Mouse (Mus musculus): Measurements from ENCODE around the gene Rap1b. TPM values are rescaled to one million over a fixed set of nuclear protein-coding genes. Genes with fewer than 3 reads are reported as not detected.
"Not testable (repeated sequence)": the region's sequence is repeated elsewhere in the genome, so short reads cannot be mapped to it uniquely, and the experiment has no call there.

The Rap1b gene
- 144 and 146 TPM in 2 replicates for polyA plus RNA-seq (2016; fragmentation: Nextera tagmentation; extraction: Ambion mirVana)

DNA sequence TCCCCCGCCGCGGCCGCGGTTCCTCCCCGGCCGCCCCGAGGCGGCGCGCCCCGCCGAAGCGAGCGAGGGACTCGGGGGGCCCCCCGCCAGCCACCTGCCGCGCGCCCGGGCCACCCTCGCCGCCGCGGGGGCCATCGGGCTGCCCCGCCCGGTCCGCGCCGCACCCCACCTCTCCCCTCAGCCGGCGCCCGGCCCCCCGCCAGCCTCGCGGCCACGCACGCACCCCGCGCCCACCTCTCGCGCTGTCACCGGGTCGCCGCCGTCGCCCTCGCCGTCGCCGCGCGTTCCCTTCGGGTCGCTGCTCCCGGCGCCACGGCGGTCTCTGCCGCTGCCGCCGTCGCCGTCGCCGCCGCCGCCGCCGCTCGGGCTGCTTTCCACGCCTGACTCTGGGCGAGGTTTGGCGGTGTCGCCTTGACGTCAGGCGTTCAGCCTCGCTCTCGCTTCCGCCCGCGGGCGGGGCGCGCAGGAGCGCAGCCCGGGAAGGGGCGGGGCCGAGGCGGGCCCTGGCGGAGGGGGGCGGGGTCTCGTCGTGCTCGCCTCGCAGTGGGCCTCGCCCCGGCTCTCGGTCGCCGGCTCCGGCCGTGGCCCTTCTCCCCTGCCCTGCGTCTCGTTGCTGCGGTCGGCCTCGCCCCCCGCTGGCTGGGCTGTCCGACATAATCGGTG, at the start of gene Rap1b:
Rap1b (minus strand) TSS at position 439 of the 663 bp plus-strand sequence.
- Histone ChIP-seq H3K27ac (replicated peaks) (peak within 1 kb of the TSS; percentile 97), H3K4me3 (peak within 1 kb of the TSS; percentile 74), H3K27me3 (ENCODE audit: low read depth, poor library complexity, severe bottlenecking) (no peaks in the 10 kb centered on the region; the same call in 1 of the 2 replicates), H3K36me3 (no peaks in the 10 kb centered on the region), H3K9me3 (replicated peaks) (no peaks in the 10 kb centered on the region), H3K4me1 (peaks cover 29% of the 10 kb centered on the region)
- peak; percentile 95 for DNase-seq (ENCODE audit: low spot score)
- WGBS = under 1% methylated on average over 111 of the region's 112 CpGs

DNA sequence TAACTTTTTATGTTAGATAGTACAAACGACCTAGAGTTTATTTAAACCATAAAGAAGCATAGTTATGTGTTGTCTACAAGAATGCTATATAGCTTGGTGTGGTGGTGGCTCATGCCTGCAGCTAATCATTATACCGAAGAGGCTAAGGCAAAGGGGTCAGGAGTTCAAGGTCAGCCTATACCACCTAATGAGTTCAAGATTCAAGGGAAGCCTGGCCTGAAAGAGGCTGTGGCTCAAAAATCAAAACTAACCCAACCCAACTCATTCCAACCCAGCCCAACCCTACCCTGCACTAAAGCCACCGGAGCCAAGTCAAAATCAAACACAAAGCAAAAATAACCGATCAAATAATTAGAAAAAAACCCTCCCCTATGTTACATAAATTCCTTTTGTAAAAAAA, 49.4 kb upstream of the Rap1b start:
- 85% methylated on average over 4 of the region's 4 CpGs for WGBS
- no peak for DNase-seq (ENCODE audit: low spot score)
- H3K36me3 ChIP-seq = no peaks in the 10 kb centered on the region

DNA sequence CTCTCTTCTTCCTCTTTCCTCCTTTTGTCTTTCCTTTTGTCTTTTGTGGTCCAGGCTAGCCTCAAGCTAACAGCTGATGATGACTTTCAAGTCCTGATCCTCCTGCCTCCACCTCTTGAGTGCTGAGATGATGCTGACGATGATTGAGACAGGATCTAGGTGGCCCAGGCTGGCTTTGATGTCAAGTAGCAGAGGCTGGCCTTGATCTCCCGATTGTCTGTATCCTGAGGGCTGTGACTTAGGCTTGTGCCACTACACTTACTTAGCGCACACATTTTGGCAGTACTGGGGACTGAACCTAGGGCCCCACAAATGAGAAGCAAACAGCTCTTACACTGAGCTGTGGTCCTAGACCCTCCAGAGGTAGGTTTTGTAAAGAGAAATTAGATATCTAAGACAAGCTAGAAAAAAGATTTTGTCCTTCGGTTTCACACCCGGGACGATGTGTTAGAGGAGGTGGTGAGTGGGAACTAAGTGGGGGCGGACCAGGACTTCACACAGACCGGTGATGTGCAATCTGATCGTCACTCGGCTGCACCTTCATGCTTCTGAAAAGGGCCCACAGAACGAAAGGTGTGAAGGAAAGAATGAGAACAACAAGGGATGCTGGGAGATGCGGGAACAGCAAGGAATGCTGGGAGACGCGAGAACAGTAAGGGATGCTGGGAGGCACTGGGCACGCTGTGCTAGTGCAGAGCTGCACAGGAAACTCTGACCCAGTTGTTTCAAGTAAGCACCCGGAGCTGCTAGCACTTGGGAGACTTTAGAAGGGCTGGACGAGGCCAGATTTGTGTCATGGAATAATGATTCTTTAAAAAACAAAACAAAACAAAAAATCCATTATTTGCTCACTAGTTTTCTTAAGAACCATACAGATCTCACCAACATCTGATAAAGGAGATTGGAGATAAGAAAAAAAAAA, 48.5 kb upstream of the Rap1b start:
- no peak overlapping the region for H3K4me3 ChIP-seq
- no peaks in the 10 kb centered on the region for H3K36me3 ChIP-seq
- H3K27me3 ChIP-seq (ENCODE audit: low read depth, poor library complexity, severe bottlenecking) = no peaks in the 10 kb centered on the region
- no peak overlapping the region for H3K27ac ChIP-seq (replicated peaks)
- WGBS = 92% methylated on average over 17 of the region's 17 CpGs
- no peak for DNase-seq (ENCODE audit: low spot score)
- no peaks in the 10 kb centered on the region for H3K9me3 ChIP-seq (replicated peaks)
- peaks cover 6% of the 10 kb centered on the region; the same call in 1 of the 2 replicates for H3K4me1 ChIP-seq

More for the DNA sequence above, 49.4 kb upstream of the Rap1b start:
- H3K9me3 ChIP-seq (replicated peaks) = no peaks in the 10 kb centered on the region
- no peak overlapping the region for H3K27ac ChIP-seq (replicated peaks)
- H3K27me3 ChIP-seq (ENCODE audit: low read depth, poor library complexity, severe bottlenecking) = no peaks in the 10 kb centered on the region
- H3K4me3 ChIP-seq = no peak overlapping the region
- H3K4me1 ChIP-seq = 0 out of 2 replicates have a peak, but pooled peaks cover 5% of the 10 kb centered on the region

DNA sequence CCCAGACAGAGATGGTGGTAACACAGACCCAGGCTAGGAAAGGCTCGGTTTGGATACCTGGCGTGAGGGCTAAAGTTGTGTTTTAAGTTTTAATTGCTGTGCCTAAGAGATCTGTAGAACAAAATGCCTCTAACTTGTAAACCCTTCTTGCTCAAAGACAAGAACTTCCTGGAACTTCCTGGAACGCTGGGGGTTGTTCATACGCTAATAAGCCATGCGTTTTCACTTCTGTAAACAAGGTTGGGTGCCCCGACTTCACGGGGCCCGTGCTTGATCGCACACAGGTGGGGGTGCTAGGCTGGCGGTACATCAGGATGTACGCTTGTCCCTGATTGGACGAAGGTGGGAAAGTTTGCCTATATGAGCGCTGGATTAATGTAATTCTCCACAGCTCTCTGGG, 47.3 kb upstream of the Rap1b start:
- not testable (repeated sequence) for H3K4me1 ChIP-seq; H3K9me3 ChIP-seq (replicated peaks); H3K36me3 ChIP-seq; H3K27ac ChIP-seq (replicated peaks); DNase-seq (ENCODE audit: low spot score); H3K4me3 ChIP-seq; H3K27me3 ChIP-seq (ENCODE audit: low read depth, poor library complexity, severe bottlenecking)
- WGBS = 54% methylated on average over 13 of the region's 13 CpGs

DNA sequence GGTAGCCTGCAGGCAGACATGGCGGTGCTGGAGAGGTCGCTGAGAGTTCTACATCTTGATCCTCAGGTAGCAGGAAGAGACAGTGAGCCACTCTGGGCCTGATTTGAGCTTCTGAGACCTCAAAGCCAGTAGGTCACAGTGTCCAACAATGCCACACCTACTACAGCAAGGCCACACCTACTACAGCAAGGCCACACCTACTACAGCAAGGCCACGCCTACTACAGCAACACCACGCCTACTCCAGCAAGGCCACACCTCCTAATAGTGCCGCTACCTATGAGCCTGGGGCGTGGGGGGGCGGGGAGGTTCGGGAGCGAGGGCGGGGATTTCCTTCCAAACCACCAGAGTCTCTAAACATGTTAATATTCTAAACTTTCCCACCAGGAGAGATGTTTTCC, 45.5 kb upstream of the Rap1b start:
- Histone ChIP-seq H3K27me3 (ENCODE audit: low read depth, poor library complexity, severe bottlenecking) (no peaks in the 10 kb centered on the region), H3K9me3 (replicated peaks) (no peaks in the 10 kb centered on the region), H3K27ac (replicated peaks) (no peak overlapping the region), H3K4me1 (peaks cover 5% of the 10 kb centered on the region; the same call in 1 of the 2 replicates), H3K36me3 (no peaks in the 10 kb centered on the region), H3K4me3 (no peak overlapping the region)
- WGBS = 88% methylated on average over 10 of the region's 10 CpGs
- no peak for DNase-seq (ENCODE audit: low spot score)

DNA sequence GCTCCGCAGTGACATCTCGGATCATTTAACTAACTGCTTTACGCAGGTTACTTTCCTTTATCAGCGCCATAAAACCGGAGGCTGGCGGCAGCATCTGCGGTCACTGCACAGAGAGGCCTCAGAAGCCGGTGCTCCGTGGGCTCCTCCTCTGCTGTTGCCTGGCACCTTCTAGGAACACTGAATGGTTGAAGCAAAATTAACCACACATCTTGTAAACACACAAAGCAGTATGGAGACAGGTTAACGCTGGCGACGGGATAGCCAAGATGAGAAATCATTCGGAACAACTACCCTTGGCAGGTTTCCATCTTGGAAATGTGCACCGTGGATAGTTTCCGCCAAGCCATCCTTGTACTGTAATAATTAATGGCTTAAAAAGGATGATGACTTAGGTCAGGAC, 43.0 kb upstream of the Rap1b start:
- no peaks in the 10 kb centered on the region for H3K9me3 ChIP-seq (replicated peaks)
- WGBS = 92% methylated on average over 15 of the region's 15 CpGs
- no peaks in the 10 kb centered on the region for H3K36me3 ChIP-seq
- no peak overlapping the region for H3K4me3 ChIP-seq
- H3K4me1 ChIP-seq = peaks cover 5% of the 10 kb centered on the region; the same call in 1 of the 2 replicates
- no peak overlapping the region for H3K27ac ChIP-seq (replicated peaks)
- no peak for DNase-seq (ENCODE audit: low spot score)
- no peaks in the 10 kb centered on the region for H3K27me3 ChIP-seq (ENCODE audit: low read depth, poor library complexity, severe bottlenecking)

DNA sequence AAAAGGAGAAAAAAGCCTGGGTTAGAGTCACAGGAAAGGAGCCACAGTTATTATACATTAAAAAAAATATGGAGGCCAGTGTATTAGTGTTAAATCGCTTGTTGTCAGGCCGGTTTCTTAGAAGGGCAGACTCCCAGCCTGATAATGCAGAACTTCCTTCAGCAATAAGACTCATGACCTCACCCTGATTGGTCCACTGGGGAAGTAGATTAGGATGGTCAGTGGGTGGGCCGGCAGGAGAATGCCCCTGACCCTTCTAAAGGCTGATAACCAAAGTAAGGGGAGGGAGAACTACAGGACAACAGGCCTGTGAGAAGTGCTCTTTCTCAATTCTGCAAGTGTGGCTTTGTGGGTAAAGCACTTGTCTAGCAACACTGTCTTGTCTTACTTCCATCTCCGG, 39.5 kb upstream of the Rap1b start:
- H3K4me3 ChIP-seq = no peak overlapping the region
- H3K27ac ChIP-seq (replicated peaks) = no peak overlapping the region
- WGBS = 62% methylated on average over 4 of the region's 4 CpGs
- H3K9me3 ChIP-seq (replicated peaks) = no peaks in the 10 kb centered on the region
- peaks cover 5% of the 10 kb centered on the region; the same call in 1 of the 2 replicates for H3K4me1 ChIP-seq
- no peaks in the 10 kb centered on the region for H3K27me3 ChIP-seq (ENCODE audit: low read depth, poor library complexity, severe bottlenecking)
- no peaks in the 10 kb centered on the region for H3K36me3 ChIP-seq
- DNase-seq (ENCODE audit: low spot score) = no peak

DNA sequence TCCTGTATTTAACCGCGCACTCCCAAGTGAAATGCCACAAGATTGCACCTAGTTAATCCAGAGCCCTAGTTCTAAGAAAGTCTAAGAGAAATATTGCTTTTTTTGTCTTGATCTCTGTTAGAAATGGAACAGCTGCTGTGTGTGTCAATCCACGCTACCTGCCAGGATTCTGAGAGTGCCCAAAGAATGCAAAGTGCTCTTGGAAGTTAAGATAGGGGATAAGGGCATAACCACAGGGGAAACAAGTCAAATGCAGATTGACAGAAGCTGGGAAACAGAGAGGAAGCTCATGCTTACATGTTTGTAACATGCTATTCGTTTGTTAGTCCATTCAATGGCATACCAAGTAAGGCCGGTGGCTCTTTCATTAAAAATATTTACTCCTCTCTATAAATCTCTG, 38.9 kb upstream of the Rap1b start:
- Histone ChIP-seq H3K36me3 (no peaks in the 10 kb centered on the region), H3K27me3 (ENCODE audit: low read depth, poor library complexity, severe bottlenecking) (no peaks in the 10 kb centered on the region), H3K27ac (replicated peaks) (no peak overlapping the region), H3K9me3 (replicated peaks) (no peaks in the 10 kb centered on the region), H3K4me3 (no peak overlapping the region), H3K4me1 (peaks cover 5% of the 10 kb centered on the region; the same call in 1 of the 2 replicates)
- no peak for DNase-seq (ENCODE audit: low spot score)
- WGBS = 92% methylated on average over 5 of the region's 5 CpGs

DNA sequence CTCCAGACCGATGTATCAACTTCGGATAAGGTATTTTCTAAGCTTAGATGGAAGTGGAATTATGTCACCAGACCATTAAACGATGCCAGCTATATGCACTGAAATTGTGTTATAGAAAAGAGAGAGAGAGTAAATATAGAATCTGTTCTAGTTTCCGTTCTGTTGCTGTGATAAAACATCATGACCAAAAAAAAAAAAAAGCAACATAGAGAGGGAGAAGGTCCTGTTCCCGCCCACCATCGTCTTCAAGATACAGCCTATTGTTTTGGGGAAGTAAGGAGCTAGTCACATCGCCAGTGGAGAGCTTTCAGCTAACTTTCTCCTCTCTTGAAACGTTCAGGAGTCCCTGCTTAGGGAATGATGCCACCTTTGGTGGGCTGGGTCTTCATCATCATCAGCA, 37.6 kb upstream of the Rap1b start:
- Histone ChIP-seq H3K4me3 (no peak overlapping the region), H3K27ac (replicated peaks) (no peak overlapping the region), H3K4me1 (no peaks in the 10 kb centered on the region), H3K36me3 (no peaks in the 10 kb centered on the region), H3K27me3 (ENCODE audit: low read depth, poor library complexity, severe bottlenecking) (no peaks in the 10 kb centered on the region), H3K9me3 (replicated peaks) (no peaks in the 10 kb centered on the region)
- 92% methylated on average over 8 of the region's 8 CpGs for WGBS
- no peak for DNase-seq (ENCODE audit: low spot score)

DNA sequence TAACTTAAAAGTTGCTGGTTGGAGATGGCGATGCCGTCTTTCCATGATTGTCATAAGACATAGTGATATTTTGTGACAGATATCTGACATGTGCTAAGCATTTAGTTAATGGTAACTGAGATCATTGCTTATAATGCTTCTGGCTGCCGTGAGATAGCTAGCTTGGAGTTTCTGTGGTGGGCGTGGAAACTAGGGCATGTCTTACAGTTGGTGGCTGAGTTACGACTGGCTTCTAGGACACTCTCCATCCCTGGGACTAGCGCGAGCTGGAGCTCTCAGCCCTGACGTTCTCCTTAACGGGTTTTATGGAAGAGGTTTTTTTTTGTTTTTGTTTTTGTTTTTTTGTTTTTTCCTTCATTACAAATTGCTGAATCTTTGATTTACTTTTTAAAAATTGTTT, 32.8 kb upstream of the Rap1b start:
- Histone ChIP-seq H3K27me3 (ENCODE audit: low read depth, poor library complexity, severe bottlenecking) (no peaks in the 10 kb centered on the region), H3K9me3 (replicated peaks) (no peaks in the 10 kb centered on the region), H3K36me3 (no peaks in the 10 kb centered on the region), H3K27ac (replicated peaks) (no peak overlapping the region), H3K4me1 (no peaks in the 10 kb centered on the region), H3K4me3 (no peak overlapping the region)
- 90% methylated on average over 9 of the region's 9 CpGs for WGBS
- DNase-seq (ENCODE audit: low spot score) = no peak

DNA sequence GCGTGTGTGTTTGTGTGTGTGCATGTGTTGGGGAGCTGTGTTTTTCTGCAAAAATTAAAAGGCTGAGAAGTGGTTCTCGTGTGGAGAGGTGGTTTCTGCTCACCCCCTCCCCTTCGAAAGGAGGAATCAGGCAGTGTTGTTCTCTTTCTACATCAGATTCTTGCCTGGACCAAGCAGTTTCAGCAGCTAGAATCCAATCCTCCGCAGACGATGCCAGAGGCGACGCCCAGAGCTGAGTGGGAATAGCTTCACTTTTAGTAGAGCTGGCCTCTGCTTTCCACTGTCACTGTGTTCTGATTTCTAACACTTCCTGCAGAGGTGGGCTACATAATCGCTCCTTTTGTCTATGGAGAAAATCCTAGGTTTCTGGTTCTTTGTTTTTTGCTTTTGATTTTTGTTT, 31.0 kb upstream of the Rap1b start:
- no peak overlapping the region for H3K4me3 ChIP-seq
- no peak overlapping the region for H3K27ac ChIP-seq (replicated peaks)
- H3K27me3 ChIP-seq (ENCODE audit: low read depth, poor library complexity, severe bottlenecking) = no peaks in the 10 kb centered on the region
- WGBS = 86% methylated on average over 8 of the region's 8 CpGs
- DNase-seq (ENCODE audit: low spot score) = no peak
- no peaks in the 10 kb centered on the region for H3K9me3 ChIP-seq (replicated peaks)
- no peaks in the 10 kb centered on the region for H3K36me3 ChIP-seq
- no peaks in the 10 kb centered on the region for H3K4me1 ChIP-seq

DNA sequence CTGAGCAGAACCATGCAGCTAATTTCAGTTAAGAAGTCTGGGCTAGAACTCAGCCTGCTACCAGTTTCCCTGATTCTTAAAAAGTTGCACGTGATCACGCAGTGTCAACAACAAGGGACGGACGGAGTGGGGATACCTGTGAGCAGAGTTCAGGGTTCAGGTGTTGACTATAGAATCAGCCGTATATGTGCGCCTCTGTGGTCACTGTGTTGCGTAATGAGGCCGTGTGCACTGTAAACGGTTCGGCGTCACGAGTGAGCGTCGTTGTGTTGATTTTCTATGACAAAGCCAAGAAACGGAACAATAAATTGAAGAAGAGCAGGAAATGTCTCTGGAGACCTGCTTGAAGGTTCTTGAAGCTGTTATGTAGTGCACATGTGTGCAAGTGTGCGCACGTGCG, 30.6 kb upstream of the Rap1b start:
- DNase-seq (ENCODE audit: low spot score) = no peak
- Histone ChIP-seq H3K36me3 (no peaks in the 10 kb centered on the region), H3K4me1 (no peaks in the 10 kb centered on the region), H3K27me3 (ENCODE audit: low read depth, poor library complexity, severe bottlenecking) (no peaks in the 10 kb centered on the region), H3K27ac (replicated peaks) (no peak overlapping the region), H3K4me3 (no peak overlapping the region), H3K9me3 (replicated peaks) (no peaks in the 10 kb centered on the region)
- WGBS = 95% methylated on average over 18 of the region's 18 CpGs

DNA sequence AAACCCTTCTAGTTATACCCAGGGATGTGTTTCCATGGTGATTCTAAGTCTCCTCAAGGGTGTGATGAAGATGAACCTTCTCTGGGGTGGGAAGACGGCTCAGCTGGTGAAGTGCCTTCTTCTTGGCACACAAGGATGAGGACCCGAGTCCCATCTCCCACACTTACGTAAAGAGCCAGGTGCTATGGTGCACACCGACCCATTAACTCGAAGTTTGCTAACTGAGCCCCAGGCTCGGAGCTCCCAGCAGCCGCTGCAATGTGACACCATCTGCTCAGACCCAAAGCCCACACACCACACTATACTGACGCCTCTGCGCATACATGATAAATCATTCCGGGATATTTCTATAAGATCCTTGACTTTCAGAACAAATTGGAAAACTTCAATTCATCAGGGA, 29.1 kb upstream of the Rap1b start:
- no peaks in the 10 kb centered on the region for H3K9me3 ChIP-seq (replicated peaks)
- no peak overlapping the region for H3K4me3 ChIP-seq
- H3K4me1 ChIP-seq = no peaks in the 10 kb centered on the region
- WGBS = 83% methylated on average over 10 of the region's 10 CpGs
- H3K27ac ChIP-seq (replicated peaks) = no peak overlapping the region
- no peaks in the 10 kb centered on the region for H3K36me3 ChIP-seq
- no peak for DNase-seq (ENCODE audit: low spot score)
- H3K27me3 ChIP-seq (ENCODE audit: low read depth, poor library complexity, severe bottlenecking) = no peaks in the 10 kb centered on the region
